Mouse (Mus musculus): Measurements from ENCODE around the gene Scnn1g. TPM values are rescaled to one million over a fixed set of nuclear protein-coding genes. Genes with fewer than 3 reads are reported as not detected.

The Scnn1g gene
- total RNA-seq (2023; ENCODE audit: inconsistent age) = not detected in 4 replicates

GRCm38 (mm10) chr7:121734171-121734831, at the start of gene Scnn1g:
Gene Scnn1g (plus strand): TSS chr7:121734479.

DNA sequence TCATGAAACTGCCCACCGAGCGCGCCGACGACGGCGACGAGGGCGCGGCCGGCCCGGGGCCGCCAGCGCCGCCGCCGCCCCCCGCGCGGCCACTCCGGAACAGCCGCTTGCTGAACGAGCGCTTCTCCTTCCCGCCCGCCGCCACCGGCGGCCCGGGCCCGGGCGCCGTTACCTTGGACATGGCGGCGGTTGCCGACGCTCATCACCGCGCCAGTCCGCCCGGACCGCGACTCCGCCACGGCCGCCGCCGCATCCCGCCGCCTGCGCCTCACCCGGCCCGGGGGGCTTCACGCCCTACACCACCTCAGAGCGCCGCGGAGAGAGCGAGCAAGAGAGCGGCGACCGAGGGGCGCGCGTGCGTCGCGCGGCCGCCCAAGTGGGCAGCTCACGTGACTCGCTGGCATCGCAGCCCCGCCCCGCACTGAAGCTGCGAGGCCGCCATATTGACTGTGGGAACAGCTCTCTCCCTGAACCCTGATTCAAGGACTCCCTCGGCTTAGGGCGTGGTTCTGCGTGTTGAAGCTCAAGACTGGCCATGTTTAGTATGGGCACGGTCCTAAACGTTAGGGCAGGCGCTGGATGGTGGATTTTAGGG, 27.1 kb upstream of the Scnn1g start, which contains the start of gene Usp31:
Gene Usp31, minus strand, starts transcription at position 181 of the 595 bp plus-strand sequence.

Other genes starting within 250 kb of the Scnn1g start
- 8.5 to 11.9 TPM (median 10.6 TPM) in 4 replicates for gene Usp31, start 27.2 kb upstream of the Scnn1g start, total RNA-seq (2023; ENCODE audit: inconsistent age)
- not detected in 4 replicates for gene Scnn1b, start 130.6 kb downstream of the Scnn1g start, total RNA-seq (2023; ENCODE audit: inconsistent age)
- gene Cog7, start 247.2 kb downstream of the Scnn1g start, total RNA-seq (2023; ENCODE audit: inconsistent age) = 13.3 to 15.6 TPM (median 13.9 TPM) in 4 replicates

All from B cell, adult (primary cell).